Mouse (Mus musculus) kidney, embryonic 15.5 days (tissue): ENCODE results near the gene Mrpl57. TPM values are rescaled to one million over a fixed set of nuclear protein-coding genes. Genes with fewer than 3 reads are reported as not detected.
"Not testable (repeated sequence)": the region's sequence is repeated elsewhere in the genome, so short reads cannot be mapped to it uniquely, and the experiment has no call there.

Experiments
- ATAC-seq: fragments of 200-750 bp; cut with Nextera tagmentation; replicated peaks from 2 replicates; pipeline ENCODE4 v1.8.0; 2017; ENCODE audit warnings: moderate TSS enrichment; ENCODE audit not compliant: low FRiP score
- H3K27ac ChIP-seq: fragments of 300-500 bp; sonication (generic); 2 replicates; pipeline ENCODE4 v1.5.1; 2015; ENCODE audit warnings: mild to moderate bottlenecking, inconsistent platforms
- H3K27me3 ChIP-seq: fragments of 300-500 bp; sonication (generic); 2 replicates; pipeline ENCODE4 v1.6.1; 2015; ENCODE audit warnings: inconsistent platforms
- H3K36me3 ChIP-seq: fragments of 300-500 bp; sonication (generic); 2 replicates; pipeline ENCODE4 v1.6.1; 2015; ENCODE audit warnings: inconsistent platforms
- H3K4me1 ChIP-seq: fragments of 300-500 bp; sonication (generic); 2 replicates; pipeline ENCODE4 v1.6.1; 2015; ENCODE audit warnings: inconsistent platforms
- H3K4me2 ChIP-seq: fragments of 300-500 bp; sonication (generic); 2 replicates; pipeline ENCODE4 v1.6.1; 2015; ENCODE audit warnings: moderate library complexity, mild to moderate bottlenecking, inconsistent platforms
- H3K4me3 ChIP-seq: fragments of 300-500 bp; sonication (generic); replicated peaks from 2 replicates; pipeline ENCODE4 v1.5.1; 2015; ENCODE audit warnings: mild to moderate bottlenecking, inconsistent platforms
- H3K9ac ChIP-seq: fragments of 300-500 bp; sonication (generic); 2 replicates; pipeline ENCODE4 v1.6.1; 2015; ENCODE audit warnings: mild to moderate bottlenecking, inconsistent platforms
- H3K9me3 ChIP-seq: fragments of 300-500 bp; sonication (generic); replicated peaks from 2 replicates; pipeline ENCODE4 v1.6.1; 2016; ENCODE audit warnings: inconsistent platforms
- WGBS: fragments of 180-500 bp; shearing (Covaris S2); methylation state at CpG from one replicate; pipeline ENCODE4 v1.1.7; 2015; ENCODE audit warnings: mixed read lengths; 5-methylcytosine and 5-hydroxymethylcytosine counted together
- polyA plus RNA-seq: library from polyadenylated mRNA; unstranded; fragments of >200 nt; fragmentation: Nextera tagmentation; extraction: Ambion mirVana; gene quantifications from 2 replicates; pipeline ENCODE4 v1.2.1, GENCODE M21; 2015

Mrpl57 gene
- polyA plus RNA-seq, 1 experiment from 2014 or later, result 147 TPM

GRCm38 (mm10) chr14:57827284-57827683, 1.2 kb downstream of the Mrpl57 start:
- no peak for ATAC-seq
- Histone ChIP-seq H3K9me3 (no peaks in the 10 kb centered on the region), H3K4me3 (peak overlapping the region; percentile 91), H3K27ac (peak overlapping the region; percentile 98), H3K27me3 (no peaks in the 10 kb centered on the region), H3K9ac (peak overlapping the region; percentile 92), H3K4me2 (peak overlapping the region; percentile 65), H3K4me1 (peaks cover 16% of the 10 kb centered on the region), H3K36me3 (peaks cover 15% of the 10 kb centered on the region)
- 72% methylated on average over 1 of the region's 1 CpGs for WGBS

- no peaks in the 10 kb centered on the region for H3K4me1 ChIP-seq
- no peak overlapping the region for H3K9ac ChIP-seq
- no peak overlapping the region for H3K4me2 ChIP-seq
- H3K36me3 ChIP-seq, result peaks cover 45% of the 10 kb centered on the region
- H3K27ac ChIP-seq, result no peak overlapping the region
- no peaks in the 10 kb centered on the region for H3K27me3 ChIP-seq
- WGBS, result 94% methylated on average over 2 of the region's 2 CpGs
- ATAC-seq, result no peak
- no peaks in the 10 kb centered on the region for H3K9me3 ChIP-seq
- no peak overlapping the region for H3K4me3 ChIP-seq
Observed at GRCm38 (mm10) chr14:57833526-57833925, 7.5 kb downstream of the Mrpl57 start.

GRCm38 (mm10) chr14:57835157-57835556, 9.1 kb downstream of the Mrpl57 start:
- H3K36me3 ChIP-seq, result peaks cover 54% of the 10 kb centered on the region
- no peak for ATAC-seq
- whole genome bisulfite sequencing, result 82% methylated on average over 10 of the region's 10 CpGs

GRCm38 (mm10) chr14:57844535-57844934, 18.5 kb downstream of the Mrpl57 start:
- H3K9me3 ChIP-seq, result no peaks in the 10 kb centered on the region
- no peaks in the 10 kb centered on the region for H3K4me1 ChIP-seq
- no peak overlapping the region for H3K9ac ChIP-seq
- peaks cover 72% of the 10 kb centered on the region for H3K36me3 ChIP-seq
- ATAC-seq, result no peak
- no peak overlapping the region for H3K4me2 ChIP-seq
- H3K4me3 ChIP-seq, result no peak overlapping the region
- H3K27ac ChIP-seq, result no peak overlapping the region
- WGBS, result 91% methylated on average over 3 of the region's 3 CpGs
- no peaks in the 10 kb centered on the region for H3K27me3 ChIP-seq

More at GRCm38 (mm10) chr14:57835157-57835556, 9.1 kb downstream of the Mrpl57 start:
- H3K4me2 ChIP-seq, result no peak overlapping the region
- no peaks in the 10 kb centered on the region for H3K9me3 ChIP-seq
- no peak overlapping the region for H3K4me3 ChIP-seq
- H3K9ac ChIP-seq, result no peak overlapping the region
- H3K27ac ChIP-seq, result no peak overlapping the region
- H3K27me3 ChIP-seq, result no peaks in the 10 kb centered on the region
- H3K4me1 ChIP-seq, result no peaks in the 10 kb centered on the region

GRCm38 (mm10) chr14:57848061-57848460, 22.0 kb downstream of the Mrpl57 start:
- ATAC-seq, H3K27ac ChIP-seq, H3K9me3 ChIP-seq, H3K4me1 ChIP-seq, H3K9ac ChIP-seq, H3K4me3 ChIP-seq, H3K27me3 ChIP-seq, H3K4me2 ChIP-seq: not testable (repeated sequence)
- H3K36me3 ChIP-seq, result peaks cover 66% of the 10 kb centered on the region
- WGBS, result 85% methylated on average over 5 of the region's 5 CpGs

- Histone ChIP-seq H3K4me2 (no peak overlapping the region), H3K4me3 (no peak overlapping the region), H3K4me1 (no peaks in the 10 kb centered on the region), H3K36me3 (peaks cover 70% of the 10 kb centered on the region), H3K9me3 (no peaks in the 10 kb centered on the region), H3K27ac (no peak overlapping the region), H3K27me3 (no peaks in the 10 kb centered on the region), H3K9ac (no peak overlapping the region)
- WGBS, result 90% methylated on average over 2 of the region's 2 CpGs
- no peak for ATAC-seq
Observed at GRCm38 (mm10) chr14:57848646-57849045, 22.6 kb downstream of the Mrpl57 start.

GRCm38 (mm10) chr14:57850330-57850729, 24.3 kb downstream of the Mrpl57 start:
- H3K27ac ChIP-seq, result no peak overlapping the region
- no peak overlapping the region for H3K4me2 ChIP-seq
- H3K9ac ChIP-seq, result no peak overlapping the region
- peaks cover 60% of the 10 kb centered on the region for H3K36me3 ChIP-seq
- H3K9me3 ChIP-seq, result no peaks in the 10 kb centered on the region
- no peak overlapping the region for H3K4me3 ChIP-seq
- no peaks in the 10 kb centered on the region for H3K27me3 ChIP-seq
- H3K4me1 ChIP-seq, result no peaks in the 10 kb centered on the region
- ATAC-seq, result no peak
- 83% methylated on average over 3 of the region's 3 CpGs for WGBS

- no peak for ATAC-seq
- Histone ChIP-seq H3K9me3 (no peaks in the 10 kb centered on the region), H3K27me3 (no peaks in the 10 kb centered on the region)
Observed at GRCm38 (mm10) chr14:57852961-57853360, 26.9 kb downstream of the Mrpl57 start.

GRCm38 (mm10) chr14:57856037-57856436, 30.0 kb downstream of the Mrpl57 start:
- H3K9me3 ChIP-seq, H3K4me1 ChIP-seq, H3K27me3 ChIP-seq, H3K27ac ChIP-seq, H3K4me3 ChIP-seq, H3K9ac ChIP-seq, ATAC-seq, H3K4me2 ChIP-seq: not testable (repeated sequence)
- H3K36me3 ChIP-seq, result peaks cover 68% of the 10 kb centered on the region

More at GRCm38 (mm10) chr14:57852961-57853360, 26.9 kb downstream of the Mrpl57 start:
- H3K9ac ChIP-seq, result no peak overlapping the region
- WGBS, result 92% methylated on average over 2 of the region's 2 CpGs
- H3K4me2 ChIP-seq, result no peak overlapping the region
- no peak overlapping the region for H3K4me3 ChIP-seq
- H3K27ac ChIP-seq, result no peak overlapping the region
- no peaks in the 10 kb centered on the region for H3K4me1 ChIP-seq
- H3K36me3 ChIP-seq, result peaks cover 67% of the 10 kb centered on the region

- Histone ChIP-seq H3K4me1 (no peaks in the 10 kb centered on the region), H3K9me3 (no peaks in the 10 kb centered on the region), H3K9ac (no peak overlapping the region), H3K27me3 (no peaks in the 10 kb centered on the region), H3K27ac (no peak overlapping the region), H3K4me3 (no peak overlapping the region), H3K36me3 (peaks cover 72% of the 10 kb centered on the region), H3K4me2 (no peak overlapping the region)
- ATAC-seq, result no peak
- WGBS, result 90% methylated on average over 2 of the region's 2 CpGs
Observed at GRCm38 (mm10) chr14:57858601-57859000, 32.6 kb downstream of the Mrpl57 start.

GRCm38 (mm10) chr14:57859520-57859919, 33.5 kb downstream of the Mrpl57 start:
- Histone ChIP-seq H3K4me3 (no peak overlapping the region), H3K27ac (no peak overlapping the region), H3K9ac (no peak overlapping the region), H3K36me3 (peaks cover 80% of the 10 kb centered on the region), H3K4me2 (no peak overlapping the region), H3K27me3 (no peaks in the 10 kb centered on the region), H3K4me1 (no peaks in the 10 kb centered on the region), H3K9me3 (no peaks in the 10 kb centered on the region)
- no peak for ATAC-seq

- H3K36me3 ChIP-seq, result peaks cover 80% of the 10 kb centered on the region
Observed at GRCm38 (mm10) chr14:57861987-57862412, 36.0 kb downstream of the Mrpl57 start.

GRCm38 (mm10) chr14:57863129-57863528, 37.1 kb downstream of the Mrpl57 start:
- no peaks in the 10 kb centered on the region for H3K4me1 ChIP-seq
- no peak overlapping the region for H3K27ac ChIP-seq
- H3K4me2 ChIP-seq, result no peak overlapping the region
- no peaks in the 10 kb centered on the region for H3K27me3 ChIP-seq
- no peaks in the 10 kb centered on the region for H3K9me3 ChIP-seq
- H3K36me3 ChIP-seq, result peaks cover 74% of the 10 kb centered on the region
- ATAC-seq, result no peak
- no peak overlapping the region for H3K9ac ChIP-seq
- no peak overlapping the region for H3K4me3 ChIP-seq
- 71% methylated on average over 2 of the region's 2 CpGs for WGBS

More at GRCm38 (mm10) chr14:57861987-57862412, 36.0 kb downstream of the Mrpl57 start:
- no peak for ATAC-seq
- 90% methylated on average over 4 of the region's 4 CpGs for WGBS
- no peak overlapping the region for H3K27ac ChIP-seq
- H3K4me1 ChIP-seq, result no peaks in the 10 kb centered on the region
- no peaks in the 10 kb centered on the region for H3K9me3 ChIP-seq
- no peak overlapping the region for H3K4me3 ChIP-seq
- H3K4me2 ChIP-seq, result no peak overlapping the region
- H3K9ac ChIP-seq, result no peak overlapping the region
- H3K27me3 ChIP-seq, result no peaks in the 10 kb centered on the region
